Mouse (Mus musculus) midbrain, embryonic 16.5 days (tissue): ENCODE data around the gene Hdhd5. TPM values are rescaled to one million over a fixed set of nuclear protein-coding genes. Genes with fewer than 3 reads are reported as not detected.
A peak's percentile ranks its signal among the peaks of the same experiment; 100 is the strongest.

Source experiments
- ATAC-seq: fragments of 200-750 bp; cut with Nextera tagmentation; 2 replicates; pipeline ENCODE4 v1.8.0; 2017; ENCODE audit warnings: moderate TSS enrichment
- H3K27ac ChIP-seq: fragments of 300-500 bp; sonication (generic); 2 replicates; pipeline ENCODE4 v1.5.1; 2014; ENCODE audit warnings: mild to moderate bottlenecking, low read length, mixed read lengths
- H3K27me3 ChIP-seq: fragments of 300-500 bp; sonication (generic); 2 replicates; pipeline ENCODE4 v1.6.1; 2014; ENCODE audit warnings: low read depth, low read length, mixed read lengths; ENCODE audit not compliant: control insufficient read depth, insufficient read depth
- H3K36me3 ChIP-seq: fragments of 300-500 bp; sonication (generic); 2 replicates; pipeline ENCODE4 v1.6.1; 2014; ENCODE audit warnings: mild to moderate bottlenecking, low read length, moderate library complexity, mixed read lengths; ENCODE audit not compliant: control insufficient read depth, insufficient read depth
- H3K4me1 ChIP-seq: fragments of 300-500 bp; sonication (generic); 2 replicates; pipeline ENCODE4 v1.6.1; 2014; ENCODE audit warnings: mild to moderate bottlenecking, low read length, mixed read lengths; ENCODE audit not compliant: control insufficient read depth, insufficient read depth
- H3K4me2 ChIP-seq: fragments of 300-500 bp; sonication (generic); 2 replicates; pipeline ENCODE4 v1.6.1; 2014; ENCODE audit warnings: mild to moderate bottlenecking, low read length, mixed read lengths
- H3K4me3 ChIP-seq: fragments of 300-500 bp; sonication (generic); 2 replicates; pipeline ENCODE4 v1.5.1; 2014; ENCODE audit warnings: low read depth, mild to moderate bottlenecking, low read length, moderate library complexity, mixed read lengths
- H3K9ac ChIP-seq: fragments of 300-500 bp; sonication (generic); 2 replicates; pipeline ENCODE4 v1.6.1; 2014; ENCODE audit warnings: low read depth, low read length, mixed read lengths
- H3K9me3 ChIP-seq: fragments of 300-500 bp; sonication (generic); replicated peaks from 2 replicates; pipeline ENCODE4 v1.6.1; 2014; ENCODE audit warnings: mild to moderate bottlenecking, low read length, mixed read lengths; ENCODE audit not compliant: control insufficient read depth, poor library complexity, severe bottlenecking
- WGBS: fragments of 180-500 bp; shearing (Covaris S2); extraction: QIAGEN DNeasy Blood & Tissue Kit; methylation state at CpG from one replicate; pipeline ENCODE4 v1.1.7; 2014; 5-methylcytosine and 5-hydroxymethylcytosine counted together
- polyA plus RNA-seq: library from polyadenylated mRNA; unstranded; fragments of >200 nt; fragmentation: Nextera tagmentation; extraction: Ambion mirVana; gene quantifications from 2 replicates; pipeline ENCODE4 v1.2.1, GENCODE M21; 2015

The Hdhd5 gene
- polyA plus RNA-seq, 1 experiment from 2014 or later, result 15.0 TPM

DNA sequence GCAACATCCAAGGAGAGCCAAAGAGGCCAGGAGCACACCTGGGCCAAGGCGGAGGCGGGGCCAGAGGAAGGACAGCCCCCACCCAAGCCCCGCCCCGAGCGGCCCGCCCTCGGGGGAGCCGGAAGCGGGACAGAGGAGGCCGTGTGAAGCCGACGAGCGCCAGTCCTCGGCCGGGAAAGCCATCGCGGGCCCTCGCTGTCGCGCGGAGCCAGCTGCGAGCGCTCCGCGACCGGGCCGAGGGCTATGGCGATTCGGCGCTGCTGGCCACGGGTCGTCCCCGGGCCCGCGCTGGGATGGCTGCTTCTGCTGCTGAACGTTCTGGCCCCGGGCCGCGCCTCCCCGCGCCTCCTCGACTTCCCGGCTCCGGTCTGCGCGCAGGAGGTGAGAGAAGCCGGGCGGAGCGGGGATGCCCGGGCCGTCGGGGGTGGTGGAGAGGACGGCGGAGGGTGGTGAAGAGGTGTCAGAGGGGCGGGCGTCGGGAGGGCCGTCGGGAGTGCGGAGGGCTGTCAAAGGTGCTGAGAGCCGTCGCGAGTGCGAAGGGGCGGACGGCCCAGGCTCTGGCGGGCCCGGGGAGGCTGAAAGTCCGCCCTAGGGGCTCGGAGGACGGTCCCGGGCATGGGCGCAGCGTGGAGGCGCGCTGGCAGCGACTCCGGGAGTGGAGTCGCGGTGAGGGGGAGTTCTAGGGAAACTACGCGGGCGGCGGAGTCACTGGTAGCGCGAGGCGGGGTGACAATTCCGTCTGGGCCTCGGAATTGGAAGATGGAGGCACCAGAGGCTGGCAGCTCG, 67.8 kb downstream of the Hdhd5 start, which contains the start of gene Il17ra:
TSS of gene Il17ra (plus strand) at position 162 of the 786 bp plus-strand sequence.
- Histone ChIP-seq H3K27ac (no peak within 1 kb of the TSS), H3K27me3 (peaks cover 25% of the 10 kb centered on the region), H3K9me3 (no peaks in the 10 kb centered on the region), H3K4me1 (peaks cover 5% of the 10 kb centered on the region), H3K4me3 (peak within 1 kb of the TSS; percentile 51), H3K4me2 (peak within 1 kb of the TSS; percentile 60), H3K9ac (peak within 1 kb of the TSS; percentile 55), H3K36me3 (no peaks in the 10 kb centered on the region)
- peak; percentile 79 for ATAC-seq
- WGBS, result under 1% methylated on average over 65 of the region's 90 CpGs

- WGBS, result 61% methylated on average over 6 of the region's 6 CpGs
Observed at GRCm38 (mm10) chr6:120462251-120462650, 68.9 kb downstream of the Hdhd5 start.

GRCm38 (mm10) chr6:120461217-120461616, 69.9 kb downstream of the Hdhd5 start:
- Histone ChIP-seq H3K27ac (no peak overlapping the region), H3K9me3 (no peaks in the 10 kb centered on the region), H3K4me1 (peaks cover 5% of the 10 kb centered on the region), H3K27me3 (peaks cover 25% of the 10 kb centered on the region), H3K36me3 (no peaks in the 10 kb centered on the region), H3K9ac (no peak overlapping the region), H3K4me3 (no peak overlapping the region), H3K4me2 (no peak overlapping the region)
- 72% methylated on average over 15 of the region's 15 CpGs for WGBS
- ATAC-seq, result no peak

More at GRCm38 (mm10) chr6:120462251-120462650, 68.9 kb downstream of the Hdhd5 start:
- Histone ChIP-seq H3K27ac (no peak overlapping the region), H3K4me3 (no peak overlapping the region), H3K36me3 (no peaks in the 10 kb centered on the region), H3K27me3 (peaks cover 25% of the 10 kb centered on the region), H3K4me2 (no peak overlapping the region), H3K9me3 (no peaks in the 10 kb centered on the region), H3K9ac (no peak overlapping the region), H3K4me1 (peaks cover 5% of the 10 kb centered on the region)
- no peak for ATAC-seq

Other genes starting within 250 kb of the Hdhd5 start
- not detected in 2 replicates for gene D330020A13Rik, start 237.0 kb downstream of the Hdhd5 start, polyA plus RNA-seq
- gene B4galnt3, start 236.8 kb downstream of the Hdhd5 start, polyA plus RNA-seq, result 0.11 TPM in 1 of 2 replicates, not detected in the other
- gene Kdm5a, start 167.2 kb downstream of the Hdhd5 start, polyA plus RNA-seq, result 32.0 and 37.8 TPM in 2 replicates
- 10.5 and 11.3 TPM in 2 replicates for gene Ccdc77, start 166.9 kb downstream of the Hdhd5 start, polyA plus RNA-seq
- gene Il17ra, start 68.1 kb downstream of the Hdhd5 start, polyA plus RNA-seq, result 2.3 and 3.5 TPM in 2 replicates
- 2.6 and 2.9 TPM in 2 replicates for gene Tmem121b, start 37.5 kb downstream of the Hdhd5 start, polyA plus RNA-seq
- 1.3 and 1.6 TPM in 2 replicates for gene Cecr2, start 135.1 kb upstream of the Hdhd5 start, polyA plus RNA-seq
- gene Slc25a18, start 242.3 kb upstream of the Hdhd5 start, polyA plus RNA-seq, result 9.6 and 19.9 TPM in 2 replicates